Mouse (Mus musculus) liver, embryonic 16.5 days (tissue): ENCODE measurements around the gene Syde2. TPM values are rescaled to one million over a fixed set of nuclear protein-coding genes. Genes with fewer than 3 reads are reported as not detected.
"Not testable (repeated sequence)": the region's sequence is repeated elsewhere in the genome, so short reads cannot be mapped to it uniquely, and the experiment has no call there.

Experiments
- ATAC-seq: fragments of 200-750 bp; cut with Nextera tagmentation; 2 replicates; pipeline ENCODE4 v1.8.0; 2017; ENCODE audit warnings: low read depth, mild to moderate bottlenecking, moderate number of reproducible peaks, moderate library complexity
- H3K27ac ChIP-seq: fragments of 300-500 bp; sonication (generic); 2 replicates; pipeline ENCODE4 v1.5.1; 2014; ENCODE audit warnings: mild to moderate bottlenecking, low read length
- H3K27me3 ChIP-seq: fragments of 300-500 bp; sonication (generic); 2 replicates; pipeline ENCODE4 v1.6.1; 2014; ENCODE audit warnings: low read depth, low read length, mixed read lengths; ENCODE audit not compliant: control insufficient read depth, insufficient read depth
- H3K36me3 ChIP-seq: fragments of 300-500 bp; sonication (generic); 2 replicates; pipeline ENCODE4 v1.6.1; 2014; ENCODE audit warnings: mild to moderate bottlenecking; ENCODE audit not compliant: control insufficient read depth, insufficient read depth
- H3K4me1 ChIP-seq: fragments of 300-500 bp; sonication (generic); 2 replicates; pipeline ENCODE4 v1.6.1; 2014; ENCODE audit warnings: low read depth, low read length, mixed read lengths; ENCODE audit not compliant: control insufficient read depth
- H3K4me2 ChIP-seq: fragments of 300-500 bp; sonication (generic); 2 replicates; pipeline ENCODE4 v1.6.1; 2014; ENCODE audit warnings: low read depth, low read length, mixed read lengths
- H3K4me3 ChIP-seq: fragments of 300-500 bp; sonication (generic); 2 replicates; pipeline ENCODE4 v1.5.1; 2014; ENCODE audit warnings: low read depth, mild to moderate bottlenecking, low read length
- H3K9ac ChIP-seq: fragments of 300-500 bp; sonication (generic); 2 replicates; pipeline ENCODE4 v1.6.1; 2014; ENCODE audit warnings: low read depth, low read length
- H3K9me3 ChIP-seq: fragments of 300-500 bp; sonication (generic); replicated peaks from 2 replicates; pipeline ENCODE4 v1.6.1; 2016; ENCODE audit warnings: low read length; ENCODE audit not compliant: control insufficient read depth
- WGBS: fragments of 180-500 bp; shearing (Covaris S2); extraction: QIAGEN DNeasy Blood & Tissue Kit; methylation state at CpG from one replicate; pipeline ENCODE4 v1.1.7; 2014; ENCODE audit not compliant: insufficient replicate concordance; 5-methylcytosine and 5-hydroxymethylcytosine counted together
- polyA plus RNA-seq: library from polyadenylated mRNA; unstranded; fragments of >200 nt; fragmentation: Nextera tagmentation; extraction: Ambion mirVana; gene quantifications from 2 replicates; pipeline ENCODE4 v1.2.1, GENCODE M21; 2015

The Syde2 gene
- polyA plus RNA-seq, 1 experiment from 2014 or later, result 0.44 TPM

DNA sequence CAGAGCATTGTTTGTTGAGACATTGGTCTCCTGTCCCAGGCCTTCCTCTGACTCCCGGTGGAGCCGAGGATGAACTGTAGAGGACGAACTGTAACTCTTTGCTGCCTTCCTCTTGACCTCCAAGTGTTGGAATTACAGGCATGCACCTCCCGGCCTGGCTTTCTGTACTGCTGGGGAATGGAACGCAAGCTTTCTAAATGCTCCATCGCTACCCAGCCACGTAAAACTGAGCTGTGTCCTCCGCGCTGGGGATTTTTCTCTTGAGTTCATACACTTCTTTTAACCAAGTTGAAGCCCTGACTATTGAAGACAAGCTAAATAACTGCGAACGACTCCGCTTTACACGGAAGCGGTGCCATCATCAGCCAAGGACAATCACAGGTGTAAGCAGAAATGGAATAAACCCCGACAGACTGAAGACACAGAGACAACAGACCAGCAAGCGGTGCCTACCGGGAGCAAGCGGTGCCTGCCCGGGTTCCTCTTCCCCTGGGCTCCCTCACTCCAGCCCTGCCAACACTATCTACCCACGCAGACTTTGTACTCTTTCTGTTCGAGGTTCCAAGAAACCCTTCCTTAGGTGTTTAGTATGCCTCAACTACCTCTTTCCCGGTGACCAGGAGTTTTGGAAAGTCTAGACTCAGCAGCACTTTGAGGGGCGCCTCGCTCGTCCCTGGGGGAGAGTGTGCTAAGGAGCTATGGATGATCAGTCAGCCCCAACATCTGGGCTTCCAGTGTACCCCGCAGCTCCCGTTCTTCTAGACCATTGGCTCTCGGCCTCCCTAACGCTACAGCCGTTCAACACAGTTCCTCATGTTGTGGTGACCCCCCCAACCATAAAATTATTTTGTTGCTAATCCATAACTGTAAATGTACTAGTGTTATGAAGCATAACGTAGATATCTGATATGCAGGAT is 24.3 kb upstream of the Syde2 start:
- Histone ChIP-seq H3K4me3 (peak overlapping the region; percentile 20; the same call in 1 of the 2 replicates), H3K27me3 (peaks cover 16% of the 10 kb centered on the region), H3K27ac (peak overlapping the region; percentile 15), H3K4me1 (peaks cover 5% of the 10 kb centered on the region; the same call in 1 of the 2 replicates), H3K9ac (no peak overlapping the region), H3K4me2 (peak overlapping the region; percentile 48), H3K9me3 (no peaks in the 10 kb centered on the region), H3K36me3 (no peaks in the 10 kb centered on the region)
- ATAC-seq, result peak; percentile 6; the same call in 1 of the 2 replicates
- WGBS, result 18% methylated on average over 31 of the region's 31 CpGs

DNA sequence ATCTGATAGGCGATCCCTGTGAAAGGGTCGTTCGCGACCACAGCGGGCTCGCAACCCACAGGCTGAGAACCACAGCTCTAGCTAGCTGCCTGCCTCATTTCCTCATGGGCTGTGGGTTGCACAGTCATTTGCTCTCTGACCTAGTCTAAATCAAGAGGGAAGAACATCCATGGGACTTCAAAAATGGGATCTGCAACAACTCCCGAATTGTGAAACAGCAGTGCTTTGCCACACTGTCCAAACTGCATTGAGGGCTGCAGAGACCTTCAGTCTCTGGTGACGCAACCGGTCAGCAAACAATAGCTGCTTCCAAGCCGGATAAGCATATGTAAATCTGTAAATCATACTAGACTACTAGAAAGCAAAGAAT is 23.7 kb upstream of the Syde2 start:
- H3K9ac ChIP-seq, result no peak overlapping the region
- H3K4me1 ChIP-seq, result peaks cover 5% of the 10 kb centered on the region; the same call in 1 of the 2 replicates
- ATAC-seq, result peak; percentile 83
- H3K4me2 ChIP-seq, result peak overlapping the region; percentile 48
- peak overlapping the region; percentile 20; the same call in 1 of the 2 replicates for H3K4me3 ChIP-seq
- no peaks in the 10 kb centered on the region for H3K36me3 ChIP-seq
- H3K9me3 ChIP-seq, result no peaks in the 10 kb centered on the region
- H3K27ac ChIP-seq, result peak overlapping the region; percentile 15
- 3% methylated on average over 10 of the region's 10 CpGs for WGBS
- peaks cover 16% of the 10 kb centered on the region for H3K27me3 ChIP-seq

DNA sequence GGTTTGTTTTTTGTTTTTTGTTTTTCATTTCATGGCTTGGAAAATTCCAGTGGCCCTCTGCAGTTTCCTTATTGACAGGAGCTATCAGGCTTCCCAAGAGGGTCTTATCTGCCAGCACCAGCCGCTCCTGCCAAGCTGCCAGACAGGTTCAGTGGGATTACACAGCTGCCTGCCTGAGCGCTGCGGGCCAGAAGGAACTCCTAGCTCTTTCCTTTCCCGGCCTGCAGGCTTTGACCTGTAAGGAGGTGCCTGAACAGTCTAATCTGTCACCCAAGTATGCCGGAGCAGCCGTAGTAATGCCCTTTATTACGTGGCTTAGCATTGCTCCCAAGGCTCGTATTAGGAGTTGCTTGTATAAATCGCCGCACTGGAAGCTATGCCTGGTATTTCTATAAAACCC is 23.2 kb upstream of the Syde2 start:
- no peaks in the 10 kb centered on the region for H3K9me3 ChIP-seq
- ATAC-seq, result peak; percentile 37
- no peaks in the 10 kb centered on the region for H3K36me3 ChIP-seq
- WGBS, result 12% methylated on average over 10 of the region's 10 CpGs
- peak overlapping the region; percentile 10 for H3K4me2 ChIP-seq
- H3K27me3 ChIP-seq, result peaks cover 16% of the 10 kb centered on the region
- no peak overlapping the region for H3K9ac ChIP-seq
- peaks cover 5% of the 10 kb centered on the region; the same call in 1 of the 2 replicates for H3K4me1 ChIP-seq
- H3K27ac ChIP-seq, result 0 out of 2 replicates have a peak overlapping the region, but pooled peaks have one; percentile 58
- H3K4me3 ChIP-seq, result no peak overlapping the region

DNA sequence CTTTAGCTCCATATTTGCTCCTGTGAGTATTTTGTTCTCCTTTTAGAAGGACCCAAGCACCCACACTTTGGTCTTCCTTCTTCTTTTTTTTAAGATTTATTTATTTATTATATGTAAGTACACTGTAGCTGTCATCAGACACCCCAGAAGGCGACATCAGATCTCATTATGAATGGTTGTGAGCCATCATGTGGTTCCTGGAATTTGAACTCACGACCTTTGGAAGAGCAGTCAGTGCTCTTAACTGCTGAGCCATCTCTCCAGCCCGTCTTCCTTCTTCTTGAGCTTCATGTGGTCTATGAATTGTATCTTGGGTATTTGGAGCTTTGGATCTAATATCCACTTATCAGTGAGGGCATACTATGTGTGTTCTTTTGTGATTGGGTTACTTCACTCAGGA is 22.1 kb upstream of the Syde2 start:
- not testable (repeated sequence) for H3K36me3 ChIP-seq, H3K4me3 ChIP-seq, H3K4me2 ChIP-seq, H3K4me1 ChIP-seq, H3K27ac ChIP-seq, ATAC-seq, H3K9ac ChIP-seq, H3K9me3 ChIP-seq
- 48% methylated on average over 3 of the region's 3 CpGs for WGBS
- peaks cover 16% of the 10 kb centered on the region for H3K27me3 ChIP-seq

DNA sequence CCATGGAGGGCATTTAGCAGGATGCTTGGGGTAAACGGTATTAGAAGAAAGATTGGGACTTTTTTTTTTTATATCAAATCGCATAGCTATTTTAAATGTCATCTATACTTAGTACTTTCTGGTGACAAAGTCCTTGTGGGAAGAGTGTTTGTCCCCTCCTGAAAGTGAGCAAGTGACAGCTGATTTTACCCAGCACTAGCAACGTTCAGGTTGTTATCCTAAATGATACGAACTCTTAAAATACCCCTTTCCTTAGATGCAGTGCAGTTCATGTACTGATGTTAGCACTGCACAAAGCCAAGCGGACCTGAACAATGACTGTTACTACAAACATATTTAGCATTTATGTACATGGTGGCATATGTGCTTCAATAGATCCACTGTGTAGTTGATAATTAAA is 20.9 kb upstream of the Syde2 start:
- Histone ChIP-seq H3K4me3 (no peak overlapping the region), H3K36me3 (no peaks in the 10 kb centered on the region), H3K27me3 (peaks cover 16% of the 10 kb centered on the region), H3K9ac (no peak overlapping the region), H3K27ac (no peak overlapping the region), H3K4me2 (no peak overlapping the region), H3K4me1 (peaks cover 5% of the 10 kb centered on the region; the same call in 1 of the 2 replicates), H3K9me3 (no peaks in the 10 kb centered on the region)
- no peak for ATAC-seq
- WGBS, result 68% methylated on average over 5 of the region's 5 CpGs

DNA sequence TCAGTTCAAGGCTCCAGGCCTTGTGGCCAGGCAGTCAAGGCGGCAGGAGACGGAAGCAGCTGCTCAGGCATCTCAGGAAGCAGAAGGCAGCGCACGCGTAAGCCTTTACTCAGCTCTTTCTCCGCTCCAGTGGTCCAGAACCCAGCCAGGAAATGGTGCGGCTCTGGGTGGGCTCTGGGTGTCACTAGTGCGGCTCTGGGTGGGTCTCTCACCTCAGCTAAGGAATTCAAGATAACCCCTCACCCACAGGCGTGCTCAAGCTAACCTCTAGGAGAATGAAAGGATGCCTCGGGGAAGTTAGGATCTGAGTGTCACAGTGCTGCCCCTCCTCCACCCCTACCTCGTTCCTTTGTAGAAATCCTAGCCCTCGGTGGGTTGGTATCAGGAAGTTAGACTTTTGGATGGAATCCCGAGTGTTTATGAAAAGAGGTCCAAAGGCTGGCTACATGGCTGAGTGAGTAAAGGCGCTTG is 18.6 kb upstream of the Syde2 start:
- H3K9me3 ChIP-seq, result peaks cover 2% of the 10 kb centered on the region; the same call in 1 of the 2 replicates
- H3K27ac ChIP-seq, result no peak overlapping the region
- 21% methylated on average over 14 of the region's 14 CpGs for WGBS
- H3K9ac ChIP-seq, result no peak overlapping the region
- H3K4me1 ChIP-seq, result peaks cover 3% of the 10 kb centered on the region; the same call in 1 of the 2 replicates
- no peak overlapping the region for H3K4me2 ChIP-seq
- ATAC-seq, result peak; percentile 22; the same call in 1 of the 2 replicates
- no peaks in the 10 kb centered on the region for H3K36me3 ChIP-seq
- H3K27me3 ChIP-seq, result peaks cover under 1% of the 10 kb centered on the region; the same call in 1 of the 2 replicates
- H3K4me3 ChIP-seq, result no peak overlapping the region

DNA sequence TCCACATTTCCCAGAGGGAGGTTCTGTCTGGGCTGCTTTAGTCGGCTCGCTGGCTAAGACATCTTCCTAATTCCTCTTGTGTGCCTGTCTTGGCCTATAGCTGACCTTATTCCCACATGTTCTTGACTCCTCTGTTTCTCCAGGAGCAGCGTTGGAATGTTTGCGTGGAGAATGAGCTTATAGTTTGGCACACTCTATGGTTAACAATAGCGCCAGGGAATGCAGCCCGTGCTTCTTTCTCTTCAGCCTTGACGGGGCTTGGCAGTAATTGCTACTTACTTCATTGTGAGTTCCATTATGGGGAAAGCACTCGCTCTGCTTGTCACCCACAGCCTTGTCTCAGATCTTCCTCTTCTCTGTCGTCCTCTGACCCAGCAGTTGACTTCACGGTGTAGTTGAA is 16.2 kb upstream of the Syde2 start:
- Histone ChIP-seq H3K27ac (no peak overlapping the region), H3K27me3 (no peaks in the 10 kb centered on the region), H3K9me3 (peaks cover 6% of the 10 kb centered on the region; the same call in 1 of the 2 replicates), H3K4me1 (no peaks in the 10 kb centered on the region), H3K4me3 (no peak overlapping the region), H3K36me3 (no peaks in the 10 kb centered on the region), H3K4me2 (no peak overlapping the region), H3K9ac (no peak overlapping the region)
- 60% methylated on average over 10 of the region's 10 CpGs for WGBS
- ATAC-seq, result no peak

DNA sequence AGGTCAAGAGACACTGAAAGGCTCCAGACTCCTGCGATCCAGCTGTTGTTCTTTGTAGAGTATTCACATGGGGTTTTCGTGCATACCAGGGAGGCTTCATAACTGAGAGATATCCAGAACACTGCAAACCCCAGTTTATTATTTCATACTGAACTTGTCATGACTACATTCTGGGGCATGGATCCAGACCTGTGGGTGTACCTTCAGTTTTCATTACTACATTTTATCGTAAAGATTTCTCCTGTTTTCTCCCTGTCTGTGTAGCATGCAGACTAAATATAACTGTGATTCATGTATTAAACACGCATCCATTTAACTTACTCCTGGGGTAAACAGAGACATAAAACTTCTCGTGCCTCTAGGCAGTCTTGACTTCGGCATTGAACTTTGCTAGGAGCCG is 12.7 kb upstream of the Syde2 start:
- ATAC-seq, result no peak
- Histone ChIP-seq H3K36me3 (no peaks in the 10 kb centered on the region), H3K4me3 (no peak overlapping the region), H3K27me3 (no peaks in the 10 kb centered on the region), H3K27ac (no peak overlapping the region), H3K4me2 (no peak overlapping the region), H3K4me1 (no peaks in the 10 kb centered on the region), H3K9me3 (peaks cover 6% of the 10 kb centered on the region; the same call in 1 of the 2 replicates), H3K9ac (no peak overlapping the region)
- WGBS, result 74% methylated on average over 7 of the region's 7 CpGs
